Mouse (Mus musculus): Measurements from ENCODE around the gene Nudt13.
A peak's percentile ranks its signal among the peaks of the same experiment; 100 is the strongest.

Nudt13 gene

GRCm38 (mm10) chr14:20340866-20341265 lies 46.4 kb downstream of the Nudt13 start:
- DNase-seq: no peak

DNA sequence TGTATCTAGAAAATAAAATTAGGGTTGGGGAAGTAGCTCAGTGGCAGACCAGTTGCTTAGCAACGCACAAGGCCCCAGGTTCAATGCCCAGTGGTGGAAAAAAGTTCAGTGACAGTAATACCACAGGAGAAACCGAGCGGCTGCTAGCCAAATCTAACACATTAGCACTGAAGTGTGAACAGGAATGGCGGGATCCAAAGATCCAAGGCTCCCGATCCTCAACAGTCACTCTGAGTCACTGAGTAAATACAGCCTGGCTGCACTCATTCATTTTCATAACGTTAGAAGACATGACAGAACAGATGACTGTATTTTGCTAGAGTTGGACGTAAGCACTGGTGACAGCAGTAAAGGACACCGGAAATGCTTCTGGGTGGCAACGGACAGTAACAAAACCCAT lies 51.4 kb downstream of the Nudt13 start:
- DNase-seq: no peak

- DNase-seq: peak; percentile 3
Measured at GRCm38 (mm10) chr14:20347441-20347990, 53.0 kb downstream of the Nudt13 start.

DNA sequence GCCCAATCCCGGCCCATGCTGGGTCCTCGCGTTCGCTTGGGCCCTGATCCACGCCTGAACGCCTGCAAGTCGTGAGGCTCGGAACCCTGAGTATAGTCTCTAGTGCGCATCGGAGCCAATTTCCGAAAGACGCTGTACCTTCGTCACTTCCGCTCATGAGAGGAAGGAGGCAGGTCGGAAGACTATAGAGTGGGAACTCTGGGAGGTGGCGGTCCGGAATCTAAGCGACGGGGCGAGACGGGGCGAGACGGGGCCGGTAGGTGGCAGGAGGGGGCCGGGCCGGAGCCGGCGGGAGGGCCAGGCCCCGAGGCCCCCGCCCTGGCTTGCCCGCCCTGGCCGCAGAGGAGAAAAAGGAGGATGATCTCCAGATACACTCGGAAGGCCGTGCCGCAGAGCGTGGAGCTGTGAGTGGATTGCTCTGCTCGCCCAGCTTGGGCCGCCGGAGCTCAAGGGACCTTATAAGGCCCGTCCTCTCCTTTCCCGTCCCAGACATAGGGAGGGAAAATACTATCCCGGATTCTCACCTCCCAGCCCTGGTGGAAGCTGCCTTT lies 53.6 kb downstream of the Nudt13 start, which contains the start of the genes Ecd and Fam149b:
Gene Ecd (minus strand): TSS at position 131 of the 551 bp plus-strand sequence.
Gene Fam149b (plus strand): TSS at position 172 of the 551 bp plus-strand sequence.
- DNase-seq: peak; percentile 89

DNA sequence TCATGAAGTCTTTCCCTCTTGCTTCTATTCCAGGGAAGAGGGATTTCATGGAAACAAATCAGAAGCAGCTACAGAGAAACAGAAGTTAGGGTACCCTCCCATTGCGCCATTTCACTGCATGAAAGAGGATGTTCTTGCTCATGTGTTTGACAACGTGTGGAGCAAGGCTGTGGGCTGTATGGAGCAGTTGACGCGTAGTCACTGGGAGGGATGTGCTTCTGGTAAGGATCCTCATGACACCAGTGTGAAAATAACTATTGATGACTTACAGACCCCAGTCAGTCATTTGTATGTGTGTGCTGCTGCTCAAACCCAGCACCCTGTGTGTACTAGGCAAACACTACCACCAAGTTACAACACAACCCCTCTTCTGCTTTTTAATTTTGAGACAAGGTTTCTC lies 68.7 kb downstream of the Nudt13 start:
- no peak for DNase-seq

Measured in right cerebral cortex, postnatal 4 days (tissue).